Mouse (Mus musculus): ENCODE data around the gene Pbx1.

The Pbx1 gene

GRCm38 (mm10) chr1:168228756-168229526, 203.1 kb downstream of the Pbx1 start:
- DNase-seq (ENCODE audit: low spot score in 2 of 2): no peak

- DNase-seq (ENCODE audit: low spot score in 2 of 2): no peak
Measured at GRCm38 (mm10) chr1:168226150-168226549, 205.9 kb downstream of the Pbx1 start.

- DNase-seq (ENCODE audit: low spot score in 2 of 2): no peak
Measured at GRCm38 (mm10) chr1:168225595-168226127, 206.4 kb downstream of the Pbx1 start.

GRCm38 (mm10) chr1:168224218-168224617, 207.9 kb downstream of the Pbx1 start:
- no peak for DNase-seq (ENCODE audit: low spot score in 2 of 2)

GRCm38 (mm10) chr1:168222794-168223193, 209.3 kb downstream of the Pbx1 start:
- no peak for DNase-seq (ENCODE audit: low spot score in 2 of 2)

GRCm38 (mm10) chr1:168221071-168221521, 211.0 kb downstream of the Pbx1 start:
- no peak for DNase-seq (ENCODE audit: low spot score in 2 of 2)

- DNase-seq (ENCODE audit: low spot score in 2 of 2): no peak
Measured at GRCm38 (mm10) chr1:168215896-168216747, 215.9 kb downstream of the Pbx1 start.

GRCm38 (mm10) chr1:168215468-168215867, 216.6 kb downstream of the Pbx1 start:
- no peak for DNase-seq (ENCODE audit: low spot score in 2 of 2)

GRCm38 (mm10) chr1:168214040-168214443, 218.0 kb downstream of the Pbx1 start:
- DNase-seq (ENCODE audit: low spot score in 2 of 2): peak; percentile 40 to 42

- no peak for DNase-seq (ENCODE audit: low spot score in 2 of 2)
Measured at GRCm38 (mm10) chr1:168213595-168213994, 218.5 kb downstream of the Pbx1 start.

GRCm38 (mm10) chr1:168210401-168210800, 221.7 kb downstream of the Pbx1 start:
- no peak for DNase-seq (ENCODE audit: low spot score in 2 of 2)

GRCm38 (mm10) chr1:168200570-168201156, 231.4 kb downstream of the Pbx1 start:
- no peak for DNase-seq (ENCODE audit: low spot score in 2 of 2)

GRCm38 (mm10) chr1:168198276-168198675, 233.8 kb downstream of the Pbx1 start:
- no peak for DNase-seq (ENCODE audit: low spot score in 2 of 2)

- no peak for DNase-seq (ENCODE audit: low spot score in 2 of 2)
Measured at GRCm38 (mm10) chr1:168197908-168198258, 234.2 kb downstream of the Pbx1 start.

- no peak for DNase-seq (ENCODE audit: low spot score in 2 of 2)
Measured at GRCm38 (mm10) chr1:168197195-168197907, 234.7 kb downstream of the Pbx1 start.

- DNase-seq (ENCODE audit: low spot score in 2 of 2): no peak
Measured at GRCm38 (mm10) chr1:168193364-168193763, 238.7 kb downstream of the Pbx1 start.

GRCm38 (mm10) chr1:168182816-168183215, 249.3 kb downstream of the Pbx1 start:
- DNase-seq (ENCODE audit: low spot score in 2 of 2): no peak

- DNase-seq (ENCODE audit: low spot score in 2 of 2): peak; percentile 20 to 61
Measured at GRCm38 (mm10) chr1:168180622-168181441, 251.2 kb downstream of the Pbx1 start.

GRCm38 (mm10) chr1:168179691-168180090, 252.4 kb downstream of the Pbx1 start:
- DNase-seq (ENCODE audit: low spot score in 2 of 2): no peak

- DNase-seq (ENCODE audit: low spot score in 2 of 2): no peak
Measured at GRCm38 (mm10) chr1:168178611-168179010, 253.5 kb downstream of the Pbx1 start.

- no peak for DNase-seq (ENCODE audit: low spot score in 2 of 2)
Measured at GRCm38 (mm10) chr1:168175586-168175985, 256.5 kb downstream of the Pbx1 start.
